Mouse (Mus musculus): ENCODE results near the gene Klf5. TPM values are rescaled to one million over a fixed set of nuclear protein-coding genes. Genes with fewer than 3 reads are reported as not detected.

The Klf5 gene
- polyA plus RNA-seq, 1 experiment from 2014 or later: 5.2 TPM

DNA sequence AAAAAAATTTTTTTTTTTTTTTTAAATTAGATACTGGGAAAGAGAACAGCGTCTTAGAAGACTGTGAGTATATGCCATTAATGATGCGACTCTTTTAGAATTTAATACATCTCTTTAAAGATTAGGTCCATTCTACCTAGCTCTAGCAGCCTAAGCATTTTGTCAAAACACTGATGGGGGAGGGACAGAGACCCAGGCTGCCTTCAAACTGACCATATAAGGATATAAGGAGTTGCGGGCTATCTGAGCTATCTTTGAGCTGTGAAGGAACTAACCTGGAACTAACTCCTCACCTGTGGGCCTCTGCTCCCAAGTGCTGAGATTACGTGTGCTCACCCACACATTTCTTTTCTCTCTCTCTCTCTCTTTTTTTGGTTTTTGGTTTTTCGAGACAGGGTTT is 6.3 kb upstream of the Klf5 start:
- 96% methylated on average over 5 of the region's 5 CpGs for WGBS
- H3K36me3 ChIP-seq: no peaks in the 10 kb centered on the region
- H3K27me3 ChIP-seq: peaks cover under 1% of the 10 kb centered on the region
- no peak overlapping the region for H3K27ac ChIP-seq (replicated peaks)
- no peak for ATAC-seq (ENCODE audit: low read depth)
- H3K4me3 ChIP-seq: no peak overlapping the region
- H3K4me1 ChIP-seq (replicated peaks): no peaks in the 10 kb centered on the region
- no peaks in the 10 kb centered on the region for H3K9me3 ChIP-seq
- no peak overlapping the region for H3K4me2 ChIP-seq
- no peak overlapping the region for H3K9ac ChIP-seq

DNA sequence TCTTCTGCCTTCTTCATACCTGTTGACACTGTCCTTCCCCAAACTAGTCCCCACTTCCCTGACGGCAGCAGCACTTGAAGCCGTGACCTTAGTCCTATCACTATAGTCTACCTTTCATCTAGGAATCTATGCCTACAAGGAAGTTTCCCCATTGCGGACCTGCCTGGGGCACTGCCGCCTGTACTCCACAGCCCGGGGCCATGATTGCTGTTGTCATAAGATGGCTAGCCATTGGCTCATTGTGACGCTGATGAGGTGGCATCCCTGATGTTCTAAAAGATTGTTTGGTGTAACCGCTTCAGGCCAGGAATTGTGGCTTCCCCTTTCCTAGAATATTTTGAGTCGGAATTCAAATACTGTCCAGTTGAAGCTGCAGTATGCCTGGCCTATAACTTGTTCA is 4.1 kb upstream of the Klf5 start:
- H3K27ac ChIP-seq (replicated peaks): no peak overlapping the region
- no peak overlapping the region for H3K4me2 ChIP-seq
- no peak overlapping the region for H3K9ac ChIP-seq
- H3K27me3 ChIP-seq: peaks cover 12% of the 10 kb centered on the region
- 89% methylated on average over 8 of the region's 8 CpGs for WGBS
- ATAC-seq (ENCODE audit: low read depth): no peak
- no peak overlapping the region for H3K4me3 ChIP-seq
- no peaks in the 10 kb centered on the region for H3K9me3 ChIP-seq
- peaks cover 8% of the 10 kb centered on the region; the same call in 1 of the 2 replicates for H3K4me1 ChIP-seq (replicated peaks)
- H3K36me3 ChIP-seq: no peaks in the 10 kb centered on the region

DNA sequence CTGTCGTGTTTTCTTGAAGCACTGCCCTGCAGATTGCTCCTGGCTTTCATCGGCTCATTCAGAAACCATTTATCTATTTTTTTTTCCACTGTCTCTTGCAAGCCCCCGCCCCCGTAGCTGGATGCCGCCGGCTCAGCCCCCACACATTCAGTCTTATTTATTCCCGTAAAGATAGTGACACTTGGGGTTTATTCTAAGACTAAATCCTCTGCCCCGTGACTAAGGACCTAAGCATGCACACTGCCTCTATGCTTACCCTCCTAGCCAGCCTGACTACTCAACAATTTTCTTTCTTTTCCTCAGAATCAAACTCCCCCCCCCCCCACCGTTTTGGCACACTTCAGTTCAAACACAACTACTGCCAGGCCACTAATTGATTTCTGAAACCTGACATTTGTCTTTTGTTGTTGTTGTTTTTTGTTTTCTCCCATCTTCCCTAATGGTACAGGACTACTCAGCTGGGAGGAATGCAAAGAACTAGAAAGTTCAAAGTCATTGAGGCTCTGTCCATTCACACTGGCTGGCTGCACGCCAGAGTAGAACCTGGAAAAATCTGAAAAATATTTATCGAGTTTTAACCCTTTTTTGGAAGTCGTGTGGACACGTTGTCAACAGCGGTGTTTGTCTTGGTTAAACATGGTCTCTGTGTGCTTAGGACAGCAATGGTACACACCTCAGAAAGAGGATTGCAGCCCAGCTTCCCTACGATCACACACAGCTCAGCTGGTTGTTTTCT is 2.7 kb upstream of the Klf5 start:
- H3K27ac ChIP-seq (replicated peaks): no peak overlapping the region
- H3K4me3 ChIP-seq: no peak overlapping the region
- no peak for ATAC-seq (ENCODE audit: low read depth)
- 73% methylated on average over 15 of the region's 15 CpGs for WGBS
- H3K27me3 ChIP-seq: peaks cover 23% of the 10 kb centered on the region
- no peaks in the 10 kb centered on the region for H3K36me3 ChIP-seq
- peaks cover 19% of the 10 kb centered on the region for H3K4me1 ChIP-seq (replicated peaks)
- no peaks in the 10 kb centered on the region for H3K9me3 ChIP-seq
- H3K9ac ChIP-seq: no peak overlapping the region
- no peak overlapping the region for H3K4me2 ChIP-seq

DNA sequence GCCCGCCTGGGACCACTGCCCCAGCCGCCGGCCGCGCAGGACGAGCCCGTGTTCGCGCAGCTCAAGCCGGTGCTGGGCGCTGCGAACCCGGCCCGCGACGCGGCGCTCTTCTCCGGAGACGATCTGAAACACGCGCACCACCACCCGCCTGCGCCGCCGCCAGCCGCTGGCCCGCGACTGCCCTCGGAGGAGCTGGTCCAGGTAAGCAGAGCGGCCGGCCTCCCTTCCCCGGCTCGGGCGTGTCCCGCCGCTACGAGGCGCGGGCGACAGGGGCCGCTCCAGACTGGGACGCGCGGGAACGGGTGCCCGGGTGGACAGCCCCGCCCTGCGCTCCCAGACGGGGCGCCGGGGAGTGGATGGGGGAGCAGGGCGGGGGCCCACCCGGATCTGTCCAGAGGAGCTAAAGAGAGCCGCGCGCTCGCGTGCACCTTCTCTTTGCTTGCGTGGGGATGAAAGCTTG is 561 bp downstream of the Klf5 start:
- peak overlapping the region; percentile 75 for H3K9ac ChIP-seq
- H3K4me1 ChIP-seq (replicated peaks): peaks cover 19% of the 10 kb centered on the region
- no peaks in the 10 kb centered on the region for H3K36me3 ChIP-seq
- H3K4me3 ChIP-seq: peak overlapping the region; percentile 77
- H3K27ac ChIP-seq (replicated peaks): 0 out of 2 replicates have a peak overlapping the region, but pooled peaks have one; percentile 49
- H3K27me3 ChIP-seq: peaks cover 33% of the 10 kb centered on the region
- ATAC-seq (ENCODE audit: low read depth): peak; percentile 91
- peak overlapping the region; percentile 93 for H3K4me2 ChIP-seq
- H3K9me3 ChIP-seq: no peaks in the 10 kb centered on the region
- WGBS: 1% methylated on average over 60 of the region's 60 CpGs

DNA sequence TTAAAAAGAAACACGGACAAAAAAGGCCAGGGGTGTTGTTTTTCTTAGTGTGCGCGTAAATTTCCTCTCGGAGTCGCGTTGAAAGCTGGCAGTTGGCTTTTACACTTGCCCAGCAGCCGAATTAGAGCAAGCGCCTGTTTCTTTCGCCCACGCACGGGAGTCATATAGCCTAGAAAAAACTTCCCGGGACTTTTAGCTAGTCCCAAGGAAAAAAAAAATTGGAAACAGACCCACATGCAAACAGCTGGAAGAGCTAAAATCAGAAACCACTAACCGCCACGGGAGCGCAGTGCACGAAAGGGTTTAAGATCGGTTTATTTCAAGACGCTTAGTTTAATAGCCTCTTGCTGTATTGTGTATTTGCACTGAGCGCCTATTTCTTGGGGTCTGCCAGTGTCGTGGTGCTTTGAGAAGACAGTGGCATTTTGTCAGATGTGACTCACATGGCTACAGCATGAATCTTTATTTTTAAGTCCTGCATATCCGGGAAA is 1.3 kb downstream of the Klf5 start:
- H3K9ac ChIP-seq: peak overlapping the region; percentile 75
- 3% methylated on average over 21 of the region's 21 CpGs for WGBS
- no peak for ATAC-seq (ENCODE audit: low read depth)
- 0 out of 2 replicates have a peak overlapping the region, but pooled peaks have one; percentile 33 for H3K27ac ChIP-seq (replicated peaks)
- H3K4me2 ChIP-seq: peak overlapping the region; percentile 93
- no peaks in the 10 kb centered on the region for H3K9me3 ChIP-seq
- H3K4me1 ChIP-seq (replicated peaks): peaks cover 19% of the 10 kb centered on the region
- H3K27me3 ChIP-seq: peaks cover 33% of the 10 kb centered on the region
- H3K4me3 ChIP-seq: peak overlapping the region; percentile 77
- no peaks in the 10 kb centered on the region for H3K36me3 ChIP-seq

DNA sequence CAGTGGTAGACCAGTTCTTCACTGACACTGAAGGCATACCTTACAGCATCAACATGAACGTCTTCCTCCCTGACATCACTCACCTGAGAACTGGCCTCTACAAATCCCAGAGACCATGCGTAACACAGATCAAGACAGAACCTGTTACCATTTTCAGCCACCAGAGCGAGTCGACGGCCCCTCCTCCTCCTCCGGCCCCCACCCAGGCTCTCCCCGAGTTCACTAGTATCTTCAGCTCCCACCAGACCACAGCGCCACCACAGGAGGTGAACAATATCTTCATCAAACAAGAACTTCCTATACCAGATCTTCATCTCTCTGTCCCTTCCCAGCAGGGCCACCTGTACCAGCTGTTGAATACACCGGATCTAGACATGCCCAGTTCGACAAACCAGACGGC is 3.0 kb downstream of the Klf5 start:
- no peak overlapping the region for H3K27ac ChIP-seq (replicated peaks)
- peaks cover 33% of the 10 kb centered on the region for H3K27me3 ChIP-seq
- H3K4me2 ChIP-seq: no peak overlapping the region
- H3K4me3 ChIP-seq: no peak overlapping the region
- peaks cover 19% of the 10 kb centered on the region for H3K4me1 ChIP-seq (replicated peaks)
- no peaks in the 10 kb centered on the region for H3K36me3 ChIP-seq
- no peaks in the 10 kb centered on the region for H3K9me3 ChIP-seq
- ATAC-seq (ENCODE audit: low read depth): no peak
- 70% methylated on average over 11 of the region's 11 CpGs for WGBS
- H3K9ac ChIP-seq: no peak overlapping the region

DNA sequence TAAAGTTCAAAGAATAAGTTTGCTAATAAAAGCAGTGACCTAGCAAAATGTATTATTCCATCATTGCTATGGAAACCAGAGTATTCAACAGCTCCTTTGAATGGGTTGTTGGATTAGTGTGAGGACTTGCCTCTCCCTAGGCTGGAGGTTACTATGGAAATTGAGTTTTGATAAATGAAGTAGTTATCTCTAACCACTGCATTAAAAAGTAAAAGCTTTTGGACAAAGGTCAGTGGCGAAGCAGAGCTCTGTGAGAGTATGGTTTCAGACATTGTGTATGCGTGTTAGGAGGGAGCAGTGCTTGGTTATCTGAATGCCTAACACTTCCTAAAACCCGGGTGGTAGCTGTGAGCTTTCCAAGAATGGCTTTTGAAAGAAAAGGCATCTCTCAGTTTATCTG is 5.9 kb downstream of the Klf5 start:
- no peak for ATAC-seq (ENCODE audit: low read depth)
- Histone ChIP-seq H3K27ac (replicated peaks) (no peak overlapping the region), H3K4me1 (replicated peaks) (peaks cover 11% of the 10 kb centered on the region), H3K27me3 (peaks cover 22% of the 10 kb centered on the region), H3K4me3 (no peak overlapping the region), H3K4me2 (no peak overlapping the region), H3K9me3 (no peaks in the 10 kb centered on the region), H3K36me3 (no peaks in the 10 kb centered on the region), H3K9ac (no peak overlapping the region)
- WGBS: 57% methylated on average over 3 of the region's 3 CpGs

DNA sequence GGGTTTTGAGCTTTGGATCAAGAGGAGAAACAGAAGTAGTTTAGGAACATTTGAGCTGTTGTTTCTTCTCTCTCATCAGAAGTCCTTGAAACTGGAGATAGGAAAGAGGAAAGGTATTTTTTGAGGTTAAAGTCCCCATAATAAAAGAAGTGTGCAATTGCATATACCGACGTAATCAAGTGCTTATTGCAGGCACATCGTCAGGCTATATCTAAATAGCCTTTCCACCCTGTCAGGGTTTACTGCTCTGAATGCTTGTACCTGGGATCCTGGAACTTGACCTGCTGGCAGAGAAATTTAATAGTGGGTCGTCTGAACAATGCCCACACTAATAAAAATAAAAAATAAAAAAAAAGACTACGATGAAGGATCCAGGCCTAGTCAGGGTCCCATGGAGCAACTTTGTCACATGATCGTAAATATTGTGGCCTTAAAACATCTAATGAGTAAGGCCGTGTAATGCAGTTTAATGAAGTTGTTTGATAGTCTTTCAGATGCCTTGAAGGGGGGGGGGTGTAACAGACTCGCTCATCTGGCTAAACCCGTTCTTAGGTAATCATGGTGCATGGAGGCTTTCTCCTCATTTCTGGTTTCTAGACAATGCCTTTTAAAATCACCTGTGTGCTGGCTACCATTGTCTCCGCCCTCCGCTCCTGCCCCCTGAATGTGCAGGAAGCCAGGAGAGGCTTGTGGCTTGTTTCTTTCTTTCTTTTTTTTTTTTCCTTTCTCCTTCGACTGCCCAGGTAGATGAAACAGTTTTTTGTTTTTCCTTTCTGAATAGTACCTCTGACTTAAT is 6.7 kb downstream of the Klf5 start:
- H3K4me1 ChIP-seq (replicated peaks): peaks cover 5% of the 10 kb centered on the region; the same call in 1 of the 2 replicates
- no peaks in the 10 kb centered on the region for H3K36me3 ChIP-seq
- H3K9ac ChIP-seq: no peak overlapping the region
- no peak overlapping the region for H3K4me2 ChIP-seq
- 70% methylated on average over 12 of the region's 12 CpGs for WGBS
- H3K4me3 ChIP-seq: no peak overlapping the region
- peaks cover 15% of the 10 kb centered on the region for H3K27me3 ChIP-seq
- no peak overlapping the region for H3K27ac ChIP-seq (replicated peaks)
- H3K9me3 ChIP-seq: no peaks in the 10 kb centered on the region
- no peak for ATAC-seq (ENCODE audit: low read depth)

DNA sequence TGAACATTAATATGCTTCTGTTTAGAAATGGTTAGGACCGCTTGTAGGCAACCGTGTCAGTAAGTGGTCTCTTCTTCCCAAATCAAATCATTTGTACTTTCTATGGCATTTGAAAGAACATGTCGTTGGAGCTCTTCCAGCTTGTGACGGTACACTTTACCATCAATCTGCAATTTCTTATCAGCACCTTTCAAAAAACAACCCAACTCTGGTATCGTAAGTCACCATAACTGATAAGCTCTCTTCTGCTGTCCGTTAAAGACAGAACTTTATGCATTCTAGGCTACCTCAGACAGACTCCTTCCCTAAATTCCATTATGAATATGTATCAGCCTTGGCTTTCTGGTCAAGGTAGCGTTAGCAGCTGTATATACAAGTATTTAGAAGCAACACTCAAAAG is 7.9 kb downstream of the Klf5 start:
- H3K27me3 ChIP-seq: peaks cover 3% of the 10 kb centered on the region; the same call in 1 of the 2 replicates
- ATAC-seq (ENCODE audit: low read depth): no peak
- H3K27ac ChIP-seq (replicated peaks): no peak overlapping the region
- H3K9ac ChIP-seq: no peak overlapping the region
- no peaks in the 10 kb centered on the region for H3K9me3 ChIP-seq
- H3K4me1 ChIP-seq (replicated peaks): no peaks in the 10 kb centered on the region
- H3K4me3 ChIP-seq: no peak overlapping the region
- H3K4me2 ChIP-seq: no peak overlapping the region
- 94% methylated on average over 7 of the region's 7 CpGs for WGBS
- H3K36me3 ChIP-seq: no peaks in the 10 kb centered on the region

DNA sequence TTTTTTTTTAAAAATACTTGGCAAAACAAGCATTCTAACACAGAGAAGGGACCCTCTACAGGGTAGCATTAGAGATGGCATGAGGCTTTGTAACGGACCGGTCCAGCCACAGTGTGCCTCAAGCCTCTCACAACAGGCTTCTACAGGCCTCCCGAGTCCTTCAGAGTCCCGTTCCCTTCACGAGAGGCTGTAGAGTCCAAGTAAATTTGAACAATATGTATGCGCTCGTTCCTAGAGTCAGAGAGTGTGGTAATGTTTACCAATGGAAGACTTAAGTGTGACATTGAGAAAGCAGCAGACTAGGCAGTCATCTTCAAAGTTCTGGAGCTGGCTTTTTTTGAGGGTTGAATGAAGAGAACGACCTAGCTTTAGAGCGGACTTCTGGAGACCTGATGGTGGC is 11.1 kb downstream of the Klf5 start:
- Histone ChIP-seq H3K4me3 (no peak overlapping the region), H3K4me1 (replicated peaks) (no peaks in the 10 kb centered on the region), H3K9me3 (no peaks in the 10 kb centered on the region), H3K4me2 (no peak overlapping the region), H3K9ac (no peak overlapping the region), H3K27me3 (no peaks in the 10 kb centered on the region), H3K36me3 (no peaks in the 10 kb centered on the region), H3K27ac (replicated peaks) (no peak overlapping the region)
- whole genome bisulfite sequencing: 96% methylated on average over 9 of the region's 9 CpGs
- ATAC-seq (ENCODE audit: low read depth): no peak

DNA sequence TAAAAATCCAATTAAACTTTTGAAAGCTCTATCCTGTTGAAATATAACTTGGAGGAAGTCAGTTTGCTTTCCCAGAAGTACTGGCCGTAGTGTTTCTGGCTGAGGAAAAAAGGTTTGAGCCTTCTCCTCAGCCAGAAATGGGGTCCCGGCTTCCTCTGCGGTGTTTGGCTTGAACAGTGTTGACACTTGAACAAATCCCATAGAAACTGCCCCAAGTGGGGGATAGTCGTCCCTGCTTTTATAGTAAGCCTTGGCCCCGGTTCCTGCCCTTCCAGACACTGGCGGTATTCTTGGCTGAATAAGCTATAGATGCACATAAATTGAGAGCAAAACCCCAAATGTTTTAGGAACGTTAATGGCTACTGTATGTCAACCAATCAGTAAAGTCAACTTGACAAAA is 11.9 kb downstream of the Klf5 start:
- ATAC-seq (ENCODE audit: low read depth): no peak
- no peaks in the 10 kb centered on the region for H3K36me3 ChIP-seq
- H3K4me1 ChIP-seq (replicated peaks): no peaks in the 10 kb centered on the region
- no peaks in the 10 kb centered on the region for H3K27me3 ChIP-seq
- H3K27ac ChIP-seq (replicated peaks): no peak overlapping the region
- WGBS: 74% methylated on average over 7 of the region's 7 CpGs
- H3K4me2 ChIP-seq: no peak overlapping the region
- no peak overlapping the region for H3K4me3 ChIP-seq
- H3K9ac ChIP-seq: no peak overlapping the region
- H3K9me3 ChIP-seq: no peaks in the 10 kb centered on the region

DNA sequence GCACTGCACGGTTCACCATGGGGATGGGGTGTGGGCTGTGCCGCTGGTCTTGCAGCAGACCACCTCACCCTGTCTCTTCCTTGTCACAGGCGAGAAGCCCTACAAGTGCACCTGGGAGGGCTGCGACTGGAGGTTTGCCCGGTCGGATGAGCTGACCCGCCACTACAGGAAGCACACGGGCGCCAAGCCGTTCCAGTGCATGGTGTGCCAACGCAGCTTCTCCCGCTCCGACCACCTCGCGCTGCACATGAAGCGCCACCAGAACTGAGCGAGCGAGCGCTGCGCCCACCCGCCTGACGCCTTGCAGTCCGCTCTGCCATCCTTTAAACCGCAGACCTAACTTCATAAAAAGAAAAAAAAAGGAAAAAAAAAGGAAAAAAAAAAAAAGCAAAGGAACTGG is 14.6 kb downstream of the Klf5 start:
- no peaks in the 10 kb centered on the region for H3K36me3 ChIP-seq
- H3K9me3 ChIP-seq: no peaks in the 10 kb centered on the region
- WGBS: 91% methylated on average over 24 of the region's 24 CpGs
- H3K4me1 ChIP-seq (replicated peaks): no peaks in the 10 kb centered on the region
- no peak for ATAC-seq (ENCODE audit: low read depth)
- H3K4me2 ChIP-seq: no peak overlapping the region
- H3K4me3 ChIP-seq: no peak overlapping the region
- no peak overlapping the region for H3K9ac ChIP-seq
- H3K27me3 ChIP-seq: no peaks in the 10 kb centered on the region
- H3K27ac ChIP-seq (replicated peaks): no peak overlapping the region

Data from neural tube, embryonic 13.5 days (tissue).